Mouse (Mus musculus) neural tube, embryonic 13.5 days (tissue): Measurements from ENCODE around the gene Plcl2. TPM values are rescaled to one million over a fixed set of nuclear protein-coding genes. Genes with fewer than 3 reads are reported as not detected.

Experiments
- ATAC-seq: fragments of 200-750 bp; cut with Nextera tagmentation; 2 replicates; pipeline ENCODE4 v1.8.0; 2017; ENCODE audit warnings: low read depth, mild to moderate bottlenecking, moderate TSS enrichment, moderate library complexity
- H3K27ac ChIP-seq: fragments of 300-500 bp; sonication (generic); replicated peaks from 2 replicates; pipeline ENCODE4 v1.5.1; 2015; ENCODE audit warnings: moderate library complexity, mild to moderate bottlenecking, inconsistent platforms
- H3K27me3 ChIP-seq: fragments of 300-500 bp; sonication (generic); 2 replicates; pipeline ENCODE4 v1.6.1; 2015; ENCODE audit warnings: mild to moderate bottlenecking, inconsistent platforms
- H3K36me3 ChIP-seq: fragments of 300-500 bp; sonication (generic); 2 replicates; pipeline ENCODE4 v1.6.1; 2015; ENCODE audit warnings: mild to moderate bottlenecking, inconsistent platforms
- H3K4me1 ChIP-seq: fragments of 300-500 bp; sonication (generic); replicated peaks from 2 replicates; pipeline ENCODE4 v1.6.1; 2015; ENCODE audit warnings: inconsistent platforms
- H3K4me2 ChIP-seq: fragments of 300-500 bp; sonication (generic); 2 replicates; pipeline ENCODE4 v1.6.1; 2015; ENCODE audit warnings: inconsistent platforms, mild to moderate bottlenecking, moderate library complexity
- H3K4me3 ChIP-seq: fragments of 300-500 bp; sonication (generic); 2 replicates; pipeline ENCODE4 v1.5.1; 2015; ENCODE audit warnings: mild to moderate bottlenecking, inconsistent platforms
- H3K9ac ChIP-seq: fragments of 300-500 bp; sonication (generic); 2 replicates; pipeline ENCODE4 v1.6.1; 2015; ENCODE audit warnings: moderate library complexity, mild to moderate bottlenecking, inconsistent platforms
- H3K9me3 ChIP-seq: fragments of 300-500 bp; sonication (generic); 2 replicates; pipeline ENCODE4 v1.6.1; 2016; ENCODE audit warnings: inconsistent platforms
- WGBS: fragments of 180-500 bp; shearing (Covaris S2); methylation state at CpG from one replicate; pipeline ENCODE4 v1.1.7; 2015; 5-methylcytosine and 5-hydroxymethylcytosine counted together
- polyA plus RNA-seq: library from polyadenylated mRNA; unstranded; fragments of >200 nt; fragmentation: Nextera tagmentation; extraction: Ambion mirVana; gene quantifications from 2 replicates; pipeline ENCODE4 v1.2.1, GENCODE M21; 2015

The Plcl2 gene
- polyA plus RNA-seq, 1 experiment from 2014 or later, result 7.8 TPM

- no peaks in the 10 kb centered on the region for H3K36me3 ChIP-seq
- H3K27me3 ChIP-seq, result no peaks in the 10 kb centered on the region
- no peak for ATAC-seq
- no peaks in the 10 kb centered on the region for H3K9me3 ChIP-seq
- no peak overlapping the region for H3K27ac ChIP-seq
- H3K9ac ChIP-seq, result no peak overlapping the region
- H3K4me1 ChIP-seq, result peaks cover 4% of the 10 kb centered on the region
- no peak overlapping the region for H3K4me2 ChIP-seq
- H3K4me3 ChIP-seq, result no peak overlapping the region
- 72% methylated on average over 4 of the region's 4 CpGs for WGBS
Observed at GRCm38 (mm10) chr17:50668681-50669208, 159.5 kb downstream of the Plcl2 start.

GRCm38 (mm10) chr17:50671416-50671815, 162.2 kb downstream of the Plcl2 start:
- H3K9me3 ChIP-seq, result no peaks in the 10 kb centered on the region
- H3K4me1 ChIP-seq, result peaks cover 4% of the 10 kb centered on the region
- H3K36me3 ChIP-seq, result no peaks in the 10 kb centered on the region
- H3K9ac ChIP-seq, result no peak overlapping the region
- no peak for ATAC-seq
- 75% methylated on average over 5 of the region's 5 CpGs for WGBS
- no peak overlapping the region for H3K27ac ChIP-seq
- H3K27me3 ChIP-seq, result no peaks in the 10 kb centered on the region
- no peak overlapping the region for H3K4me2 ChIP-seq
- no peak overlapping the region for H3K4me3 ChIP-seq

GRCm38 (mm10) chr17:50674580-50674979, 165.4 kb downstream of the Plcl2 start:
- no peak overlapping the region for H3K4me3 ChIP-seq
- WGBS, result 86% methylated on average over 7 of the region's 7 CpGs
- no peak overlapping the region for H3K4me2 ChIP-seq
- no peaks in the 10 kb centered on the region for H3K27me3 ChIP-seq
- peaks cover 8% of the 10 kb centered on the region for H3K4me1 ChIP-seq
- no peak for ATAC-seq
- H3K9me3 ChIP-seq, result no peaks in the 10 kb centered on the region
- no peaks in the 10 kb centered on the region for H3K36me3 ChIP-seq
- H3K27ac ChIP-seq, result no peak overlapping the region
- no peak overlapping the region for H3K9ac ChIP-seq

GRCm38 (mm10) chr17:50675231-50675630, 166.0 kb downstream of the Plcl2 start:
- no peak overlapping the region for H3K27ac ChIP-seq
- no peaks in the 10 kb centered on the region for H3K9me3 ChIP-seq
- H3K4me3 ChIP-seq, result no peak overlapping the region
- H3K36me3 ChIP-seq, result no peaks in the 10 kb centered on the region
- no peaks in the 10 kb centered on the region for H3K27me3 ChIP-seq
- WGBS, result 85% methylated on average over 11 of the region's 11 CpGs
- no peak overlapping the region for H3K4me2 ChIP-seq
- no peak overlapping the region for H3K9ac ChIP-seq
- peaks cover 8% of the 10 kb centered on the region for H3K4me1 ChIP-seq
- no peak for ATAC-seq

GRCm38 (mm10) chr17:50677334-50677733, 168.1 kb downstream of the Plcl2 start:
- Histone ChIP-seq H3K4me3 (no peak overlapping the region), H3K4me2 (no peak overlapping the region), H3K4me1 (peaks cover 8% of the 10 kb centered on the region), H3K27ac (no peak overlapping the region), H3K9me3 (no peaks in the 10 kb centered on the region), H3K36me3 (no peaks in the 10 kb centered on the region), H3K27me3 (no peaks in the 10 kb centered on the region), H3K9ac (no peak overlapping the region)
- ATAC-seq, result no peak
- whole genome bisulfite sequencing, result 95% methylated on average over 14 of the region's 14 CpGs

- Histone ChIP-seq H3K27ac (no peak overlapping the region), H3K27me3 (no peaks in the 10 kb centered on the region), H3K9ac (no peak overlapping the region), H3K4me1 (peaks cover 8% of the 10 kb centered on the region), H3K4me3 (no peak overlapping the region), H3K36me3 (no peaks in the 10 kb centered on the region), H3K9me3 (no peaks in the 10 kb centered on the region), H3K4me2 (no peak overlapping the region)
- ATAC-seq, result no peak
- WGBS, result 77% methylated on average over 10 of the region's 10 CpGs
Observed at GRCm38 (mm10) chr17:50677978-50678712, 168.9 kb downstream of the Plcl2 start.

GRCm38 (mm10) chr17:50678748-50679147, 169.5 kb downstream of the Plcl2 start:
- H3K27ac ChIP-seq, result no peak overlapping the region
- no peaks in the 10 kb centered on the region for H3K9me3 ChIP-seq
- H3K4me1 ChIP-seq, result peaks cover 8% of the 10 kb centered on the region
- no peaks in the 10 kb centered on the region for H3K36me3 ChIP-seq
- H3K9ac ChIP-seq, result no peak overlapping the region
- no peak overlapping the region for H3K4me3 ChIP-seq
- ATAC-seq, result peak; percentile 38; the same call in 1 of the 2 replicates
- no peak overlapping the region for H3K4me2 ChIP-seq
- no peaks in the 10 kb centered on the region for H3K27me3 ChIP-seq
- WGBS, result 64% methylated on average over 2 of the region's 2 CpGs

GRCm38 (mm10) chr17:50679613-50680534, 170.7 kb downstream of the Plcl2 start:
- ATAC-seq, result no peak
- H3K9ac ChIP-seq, result no peak overlapping the region
- no peak overlapping the region for H3K27ac ChIP-seq
- no peaks in the 10 kb centered on the region for H3K9me3 ChIP-seq
- no peak overlapping the region for H3K4me3 ChIP-seq
- H3K36me3 ChIP-seq, result no peaks in the 10 kb centered on the region
- H3K27me3 ChIP-seq, result no peaks in the 10 kb centered on the region
- WGBS, result 93% methylated on average over 12 of the region's 12 CpGs
- H3K4me1 ChIP-seq, result peaks cover 8% of the 10 kb centered on the region
- no peak overlapping the region for H3K4me2 ChIP-seq

- no peak for ATAC-seq
Observed at GRCm38 (mm10) chr17:50682696-50683095, 173.5 kb downstream of the Plcl2 start.

GRCm38 (mm10) chr17:50684960-50685645, 175.9 kb downstream of the Plcl2 start:
- no peak overlapping the region for H3K4me2 ChIP-seq
- H3K27me3 ChIP-seq, result no peaks in the 10 kb centered on the region
- peaks cover 21% of the 10 kb centered on the region for H3K36me3 ChIP-seq
- 66% methylated on average over 7 of the region's 7 CpGs for WGBS
- no peaks in the 10 kb centered on the region for H3K9me3 ChIP-seq
- no peak for ATAC-seq
- H3K4me3 ChIP-seq, result no peak overlapping the region
- no peak overlapping the region for H3K9ac ChIP-seq
- H3K27ac ChIP-seq, result no peak overlapping the region
- H3K4me1 ChIP-seq, result peaks cover 4% of the 10 kb centered on the region; the same call in 1 of the 2 replicates

More at GRCm38 (mm10) chr17:50682696-50683095, 173.5 kb downstream of the Plcl2 start:
- Histone ChIP-seq H3K27me3 (no peaks in the 10 kb centered on the region), H3K4me2 (no peak overlapping the region), H3K4me1 (peaks cover 12% of the 10 kb centered on the region), H3K9me3 (no peaks in the 10 kb centered on the region), H3K9ac (no peak overlapping the region), H3K27ac (no peak overlapping the region), H3K36me3 (0 out of 2 replicates have a peak, but pooled peaks cover 2% of the 10 kb centered on the region), H3K4me3 (no peak overlapping the region)
- 65% methylated on average over 3 of the region's 3 CpGs for WGBS

- no peaks in the 10 kb centered on the region for H3K9me3 ChIP-seq
- no peak for ATAC-seq
- WGBS, result 83% methylated on average over 10 of the region's 10 CpGs
- H3K27ac ChIP-seq, result no peak overlapping the region
- H3K9ac ChIP-seq, result no peak overlapping the region
- H3K4me1 ChIP-seq, result peaks cover 4% of the 10 kb centered on the region; the same call in 1 of the 2 replicates
- no peak overlapping the region for H3K4me3 ChIP-seq
- H3K27me3 ChIP-seq, result no peaks in the 10 kb centered on the region
- H3K4me2 ChIP-seq, result no peak overlapping the region
- peaks cover 21% of the 10 kb centered on the region for H3K36me3 ChIP-seq
Observed at GRCm38 (mm10) chr17:50687670-50688069, 178.5 kb downstream of the Plcl2 start.
